Mouse (Mus musculus): Measurements from ENCODE around the gene Slc7a5. TPM values are rescaled to one million over a fixed set of nuclear protein-coding genes. Genes with fewer than 3 reads are reported as not detected.

The Slc7a5 gene
- polyA plus RNA-seq, 1 experiment from 2014 or later, result 28.8 TPM

DNA sequence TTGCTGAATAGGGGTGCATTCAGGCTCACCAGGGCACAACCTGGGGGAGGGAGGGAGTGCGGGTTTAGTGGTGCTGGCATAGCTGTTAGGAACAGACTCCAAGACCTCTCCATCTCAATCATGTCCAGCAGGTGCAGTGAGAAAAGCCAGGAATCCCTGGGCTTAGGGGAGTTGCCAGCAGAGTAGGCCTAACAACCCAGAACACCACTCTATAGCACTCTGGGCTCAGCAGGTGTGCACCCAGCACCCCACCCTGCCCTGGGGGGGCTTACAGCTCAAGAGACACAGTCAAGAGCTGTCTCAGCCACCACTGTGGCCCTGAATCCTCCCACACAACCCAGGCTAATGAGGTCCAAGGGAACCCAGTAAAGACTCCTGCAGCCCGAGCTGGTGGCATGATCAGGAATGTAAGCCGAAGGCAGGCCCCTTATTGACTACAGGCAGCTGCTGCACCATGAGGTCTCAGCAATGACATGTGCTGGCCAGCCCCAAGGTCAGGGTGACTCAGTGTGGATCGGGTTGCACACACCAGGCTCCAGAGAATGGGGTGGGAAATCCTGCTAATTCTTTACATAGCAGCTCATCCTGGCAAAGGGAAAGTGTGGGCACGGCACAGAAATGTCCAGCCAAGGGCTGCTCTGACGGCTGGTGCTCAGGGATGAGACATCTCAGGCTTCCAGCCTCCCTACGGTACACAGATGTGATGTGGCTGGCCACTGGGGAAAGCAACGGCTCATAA, 5.8 kb downstream of the Slc7a5 start:
- WGBS, result 40% methylated on average over 8 of the region's 8 CpGs

DNA sequence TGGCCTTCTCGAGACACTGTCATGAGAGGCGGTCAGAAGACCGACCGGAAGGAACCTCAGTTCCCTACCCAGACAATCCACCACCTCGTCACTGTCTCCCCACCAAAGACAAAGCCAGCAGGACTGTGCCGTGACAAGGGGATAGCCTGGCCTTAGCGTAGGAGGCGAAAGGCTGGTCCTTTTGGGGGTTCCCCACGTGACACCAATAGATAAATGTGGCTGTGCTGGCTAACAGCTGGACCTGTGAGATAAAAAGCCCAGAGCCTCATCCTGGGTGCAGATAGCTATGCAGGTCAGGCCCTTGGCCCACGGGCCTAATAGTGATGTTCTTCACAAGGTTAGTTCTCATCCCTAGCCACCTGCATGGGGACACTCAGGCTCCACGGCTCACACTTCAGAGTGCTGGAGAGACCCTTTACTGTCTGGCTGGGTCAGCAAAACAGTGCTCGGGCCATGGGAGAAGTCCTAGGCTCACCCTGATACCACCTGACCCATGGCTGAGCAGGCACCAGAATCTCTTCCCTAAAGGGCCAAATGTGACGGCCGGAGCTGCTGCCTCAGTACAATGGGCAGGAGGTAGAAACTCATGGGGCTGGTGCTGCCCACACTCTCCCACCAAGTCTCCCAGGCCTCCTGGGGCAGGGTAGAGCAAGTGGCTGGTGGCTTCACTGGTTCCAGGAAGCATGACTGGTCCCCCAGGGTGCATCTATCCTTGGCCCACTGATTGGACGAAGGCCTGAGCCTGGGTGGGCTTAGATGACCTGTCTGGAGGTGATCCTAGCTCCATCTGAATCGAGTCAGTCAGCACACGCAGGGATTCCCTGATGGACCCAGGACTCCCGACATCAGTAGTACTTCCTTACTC, 8.1 kb downstream of the Slc7a5 start:
- Histone ChIP-seq H3K27me3 (ENCODE audit: insufficient read depth, low read length) (no peaks in the 10 kb centered on the region), H3K4me3 (ENCODE audit: low read depth, low read length) (0 out of 2 replicates have a peak overlapping the region, but pooled peaks have one; percentile 1), H3K36me3 (ENCODE audit: insufficient read depth) (peaks cover 20% of the 10 kb centered on the region), H3K9me3 (ENCODE audit: low read depth, low read length) (no peaks in the 10 kb centered on the region), H3K4me2 (peak overlapping the region; percentile 52), H3K4me1 (ENCODE audit: insufficient read depth) (peaks cover 9% of the 10 kb centered on the region; the same call in 1 of the 2 replicates), H3K9ac (peak overlapping the region; percentile 30), H3K27ac (ENCODE audit: low read depth) (peak overlapping the region; percentile 95)
- DNase-seq (no peak), ATAC-seq (ENCODE audit: insufficient read depth) (peak; percentile 18; the same call in 1 of the 2 replicates)
- TF ChIP-seq CTCF (IDR thresholded peaks at IDR 0.05; ENCODE audit: low read depth), result no peak
- 69% methylated on average over 18 of the region's 18 CpGs for WGBS

More for the DNA sequence above, 5.8 kb downstream of the Slc7a5 start:
- DNase-seq (no peak), ATAC-seq (ENCODE audit: insufficient read depth) (no peak)
- Histone ChIP-seq H3K4me2 (no peak overlapping the region), H3K4me3 (ENCODE audit: low read depth, low read length) (no peak overlapping the region), H3K9me3 (ENCODE audit: low read depth, low read length) (no peaks in the 10 kb centered on the region), H3K9ac (peak overlapping the region; percentile 6; the same call in 1 of the 2 replicates), H3K27me3 (ENCODE audit: insufficient read depth, low read length) (no peaks in the 10 kb centered on the region), H3K27ac (ENCODE audit: low read depth) (no peak overlapping the region), H3K4me1 (ENCODE audit: insufficient read depth) (peaks cover 18% of the 10 kb centered on the region), H3K36me3 (ENCODE audit: insufficient read depth) (peaks cover 3% of the 10 kb centered on the region; the same call in 1 of the 2 replicates)
- TF ChIP-seq CTCF (IDR thresholded peaks at IDR 0.05; ENCODE audit: low read depth), result no peak

DNA sequence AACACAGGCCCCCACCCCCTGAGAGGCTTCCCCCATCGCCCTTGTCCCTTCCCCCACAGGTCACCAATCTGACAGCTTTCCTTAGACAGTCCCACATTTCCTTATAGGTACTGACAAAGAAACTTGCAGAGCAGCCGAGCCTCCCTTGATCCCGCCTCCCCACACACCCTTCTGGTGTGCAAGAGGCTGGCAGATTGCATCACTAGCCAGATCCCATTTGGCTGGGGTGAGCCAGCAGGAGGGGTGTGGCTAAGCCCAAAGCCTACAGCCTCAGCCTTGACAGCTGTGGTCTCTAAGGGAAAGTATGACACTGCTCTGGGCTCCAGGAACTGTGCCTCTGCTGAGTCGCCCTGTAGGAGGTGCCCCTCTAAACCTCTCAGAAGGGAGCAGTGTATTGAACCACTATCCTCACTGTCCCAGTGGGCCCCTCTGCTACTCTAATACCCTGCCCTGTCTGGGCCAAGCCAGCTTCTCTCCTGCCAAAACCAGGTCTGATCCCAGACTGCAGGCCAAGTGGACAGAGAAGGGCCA, 9.0 kb downstream of the Slc7a5 start:
- DNase-seq, result peak; percentile 91
- 3% methylated on average over 4 of the region's 4 CpGs for WGBS
- TF ChIP-seq CTCF (IDR thresholded peaks at IDR 0.05; ENCODE audit: low read depth), result 0 out of 2 replicates have a peak, but pooled peaks have one; percentile 36
- H3K27me3 ChIP-seq (ENCODE audit: insufficient read depth, low read length), result no peaks in the 10 kb centered on the region
- peak overlapping the region; percentile 30 for H3K9ac ChIP-seq
- peaks cover 9% of the 10 kb centered on the region; the same call in 1 of the 2 replicates for H3K4me1 ChIP-seq (ENCODE audit: insufficient read depth)
- peaks cover 20% of the 10 kb centered on the region for H3K36me3 ChIP-seq (ENCODE audit: insufficient read depth)
- H3K4me2 ChIP-seq, result peak overlapping the region; percentile 52
- 0 out of 2 replicates have a peak overlapping the region, but pooled peaks have one; percentile 1 for H3K4me3 ChIP-seq (ENCODE audit: low read depth, low read length)
- no peaks in the 10 kb centered on the region for H3K9me3 ChIP-seq (ENCODE audit: low read depth, low read length)
- ATAC-seq (ENCODE audit: insufficient read depth), result peak; percentile 94
- H3K27ac ChIP-seq (ENCODE audit: low read depth), result peak overlapping the region; percentile 95

DNA sequence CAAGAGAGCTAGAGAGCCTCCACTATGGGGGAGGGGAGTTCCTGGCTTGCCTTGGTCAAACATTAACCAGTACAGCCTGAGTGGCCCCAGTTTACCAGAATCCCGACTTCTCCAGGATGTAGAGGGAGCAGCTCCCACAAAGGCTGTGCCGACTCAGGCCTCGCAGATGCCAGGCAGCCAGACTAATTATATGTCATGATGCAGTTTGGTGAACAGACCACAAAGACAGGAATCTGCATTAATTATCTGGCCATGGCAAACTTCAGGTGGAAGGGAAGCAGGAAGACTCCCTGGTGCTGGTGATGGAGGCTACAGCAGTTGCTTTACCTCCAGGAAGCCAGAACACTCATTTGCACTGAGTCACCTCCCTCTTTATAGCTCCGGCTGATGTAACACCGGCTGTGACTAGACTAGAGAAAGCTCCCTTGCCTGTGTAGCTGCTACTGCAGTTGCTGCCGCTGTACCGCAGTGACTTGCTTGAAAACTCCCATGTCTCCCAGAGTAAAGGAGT, 9.6 kb downstream of the Slc7a5 start:
- Histone ChIP-seq H3K27ac (ENCODE audit: low read depth) (peak overlapping the region; percentile 95), H3K4me3 (ENCODE audit: low read depth, low read length) (no peak overlapping the region), H3K9ac (peak overlapping the region; percentile 30), H3K4me2 (peak overlapping the region; percentile 52), H3K36me3 (ENCODE audit: insufficient read depth) (peaks cover 20% of the 10 kb centered on the region), H3K4me1 (ENCODE audit: insufficient read depth) (peaks cover 9% of the 10 kb centered on the region; the same call in 1 of the 2 replicates), H3K27me3 (ENCODE audit: insufficient read depth, low read length) (no peaks in the 10 kb centered on the region), H3K9me3 (ENCODE audit: low read depth, low read length) (no peaks in the 10 kb centered on the region)
- peak; percentile 63 for DNase-seq
- 14% methylated on average over 7 of the region's 7 CpGs for WGBS
- no peak for TF ChIP-seq CTCF (IDR thresholded peaks at IDR 0.05; ENCODE audit: low read depth)
- ATAC-seq (ENCODE audit: insufficient read depth), result peak; percentile 50

DNA sequence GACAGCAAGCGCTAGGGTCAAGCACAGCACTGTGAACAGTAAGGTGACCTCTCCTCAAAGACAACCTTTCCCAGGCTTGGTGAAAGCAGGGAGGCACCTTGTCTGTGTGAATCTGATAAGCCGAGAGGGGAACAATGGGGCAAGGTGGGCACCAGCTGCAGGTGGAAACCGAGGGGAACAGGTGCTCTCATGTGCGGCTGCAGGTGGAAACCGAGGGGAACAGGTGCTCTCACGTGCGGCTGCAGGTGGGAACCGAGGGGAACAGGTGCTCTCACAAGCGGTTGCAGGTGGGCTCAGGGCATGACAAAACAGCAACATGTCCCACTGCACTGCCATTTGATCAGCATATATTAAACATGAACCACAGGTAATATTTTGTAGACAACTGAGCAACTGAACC, 10.3 kb downstream of the Slc7a5 start:
- H3K27ac ChIP-seq (ENCODE audit: low read depth), result peak overlapping the region; percentile 95
- ATAC-seq (ENCODE audit: insufficient read depth), result no peak
- H3K4me2 ChIP-seq, result no peak overlapping the region; the same call in 1 of the 2 replicates
- DNase-seq, result no peak
- no peaks in the 10 kb centered on the region for H3K27me3 ChIP-seq (ENCODE audit: insufficient read depth, low read length)
- WGBS, result 57% methylated on average over 9 of the region's 9 CpGs
- no peaks in the 10 kb centered on the region for H3K9me3 ChIP-seq (ENCODE audit: low read depth, low read length)
- H3K4me1 ChIP-seq (ENCODE audit: insufficient read depth), result peaks cover 9% of the 10 kb centered on the region; the same call in 1 of the 2 replicates
- H3K4me3 ChIP-seq (ENCODE audit: low read depth, low read length), result no peak overlapping the region
- no peak for TF ChIP-seq CTCF (IDR thresholded peaks at IDR 0.05; ENCODE audit: low read depth)
- no peak overlapping the region; the same call in 1 of the 2 replicates for H3K9ac ChIP-seq
- H3K36me3 ChIP-seq (ENCODE audit: insufficient read depth), result peaks cover 20% of the 10 kb centered on the region

DNA sequence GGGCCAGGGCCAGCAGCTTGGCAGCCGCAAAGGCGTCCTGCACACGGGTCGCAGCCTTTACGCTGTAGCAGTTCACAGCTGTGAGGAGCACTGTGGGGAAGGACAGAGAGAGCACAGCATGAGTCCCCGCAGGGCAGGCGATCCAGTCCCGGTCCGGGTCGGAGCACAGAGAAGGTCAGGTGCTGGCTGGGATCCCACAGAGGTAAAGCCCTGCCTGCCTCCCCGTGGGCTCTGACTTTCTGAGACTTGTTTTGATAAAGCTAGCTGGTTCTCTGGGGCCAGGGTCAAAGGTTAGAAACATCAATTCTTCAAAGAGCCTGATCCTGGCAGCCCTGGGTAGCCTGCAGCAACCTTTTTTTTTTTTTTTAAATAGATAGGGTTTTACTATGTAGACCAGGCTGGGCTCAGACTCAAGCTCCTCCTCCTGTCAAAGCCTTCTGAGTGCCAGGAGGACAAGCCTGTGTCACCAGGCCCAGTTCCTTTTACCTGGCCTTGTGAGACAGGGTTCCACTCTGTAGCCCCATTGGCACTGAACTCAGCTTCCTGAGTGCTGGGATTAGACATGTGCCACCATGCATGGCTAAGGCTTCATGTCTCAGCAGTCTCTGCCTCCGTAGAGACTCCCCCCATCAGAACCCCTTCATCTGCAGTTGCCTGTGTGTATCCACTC, 10.9 kb downstream of the Slc7a5 start:
- Histone ChIP-seq H3K4me3 (ENCODE audit: low read depth, low read length) (no peak overlapping the region), H3K27me3 (ENCODE audit: insufficient read depth, low read length) (no peaks in the 10 kb centered on the region), H3K36me3 (ENCODE audit: insufficient read depth) (peaks cover 17% of the 10 kb centered on the region), H3K27ac (ENCODE audit: low read depth) (peak overlapping the region; percentile 64; the same call in 1 of the 2 replicates), H3K4me2 (no peak overlapping the region), H3K9me3 (ENCODE audit: low read depth, low read length) (no peaks in the 10 kb centered on the region), H3K9ac (no peak overlapping the region), H3K4me1 (ENCODE audit: insufficient read depth) (peaks cover 9% of the 10 kb centered on the region; the same call in 1 of the 2 replicates)
- ATAC-seq (ENCODE audit: insufficient read depth) (no peak), DNase-seq (no peak)
- no peak for TF ChIP-seq CTCF (IDR thresholded peaks at IDR 0.05; ENCODE audit: low read depth)
- WGBS, result 39% methylated on average over 12 of the region's 12 CpGs
